Mouse (Mus musculus): ENCODE data around the gene Atp6v0e. TPM values are rescaled to one million over a fixed set of nuclear protein-coding genes. Genes with fewer than 3 reads are reported as not detected.

The Atp6v0e gene
- polyA plus RNA-seq, 1 experiment from 2014 or later, result 95.2 TPM

DNA sequence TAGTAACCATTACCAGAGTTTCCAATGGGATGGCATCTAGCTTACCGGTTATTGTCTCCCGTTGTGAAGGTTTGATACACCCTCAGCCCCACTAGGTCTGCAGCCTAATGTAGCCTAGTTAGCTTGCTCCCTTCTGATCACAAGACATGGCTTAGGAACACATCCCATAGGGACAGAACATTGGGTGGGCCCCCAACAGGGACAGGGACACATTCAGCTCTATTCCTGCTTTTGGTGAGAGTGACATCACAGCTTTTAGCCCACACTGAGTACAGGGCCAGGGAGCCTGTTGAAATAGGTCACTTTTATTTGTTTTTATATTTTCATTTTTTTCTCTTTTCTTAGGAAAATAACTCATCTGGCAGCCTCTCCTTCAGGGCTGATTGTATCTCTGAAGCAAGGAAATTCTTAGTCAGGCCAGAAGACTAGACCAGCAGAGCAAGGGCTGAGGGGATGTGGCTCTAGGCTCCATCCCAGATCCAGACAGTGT is 37.5 kb upstream of the Atp6v0e start:
- no peak overlapping the region for H3K4me2 ChIP-seq
- WGBS, result 95% methylated on average over 2 of the region's 2 CpGs
- no peak for ATAC-seq (ENCODE audit: low FRiP score, low read depth)
- no peaks in the 10 kb centered on the region for H3K27me3 ChIP-seq
- no peak overlapping the region for H3K9ac ChIP-seq
- H3K27ac ChIP-seq (replicated peaks), result no peak overlapping the region
- peaks cover 48% of the 10 kb centered on the region for H3K36me3 ChIP-seq
- H3K4me3 ChIP-seq, result no peak overlapping the region
- H3K9me3 ChIP-seq, result no peaks in the 10 kb centered on the region
- H3K4me1 ChIP-seq (replicated peaks), result no peaks in the 10 kb centered on the region

GRCm38 (mm10) chr17:26628479-26628878 is 34.6 kb upstream of the Atp6v0e start:
- Histone ChIP-seq H3K27ac (replicated peaks) (no peak overlapping the region), H3K4me1 (replicated peaks) (no peaks in the 10 kb centered on the region), H3K4me3 (no peak overlapping the region), H3K9ac (no peak overlapping the region), H3K27me3 (no peaks in the 10 kb centered on the region), H3K9me3 (no peaks in the 10 kb centered on the region), H3K36me3 (peaks cover 55% of the 10 kb centered on the region), H3K4me2 (no peak overlapping the region)
- WGBS, result 85% methylated on average over 6 of the region's 6 CpGs
- ATAC-seq (ENCODE audit: low FRiP score, low read depth), result no peak

DNA sequence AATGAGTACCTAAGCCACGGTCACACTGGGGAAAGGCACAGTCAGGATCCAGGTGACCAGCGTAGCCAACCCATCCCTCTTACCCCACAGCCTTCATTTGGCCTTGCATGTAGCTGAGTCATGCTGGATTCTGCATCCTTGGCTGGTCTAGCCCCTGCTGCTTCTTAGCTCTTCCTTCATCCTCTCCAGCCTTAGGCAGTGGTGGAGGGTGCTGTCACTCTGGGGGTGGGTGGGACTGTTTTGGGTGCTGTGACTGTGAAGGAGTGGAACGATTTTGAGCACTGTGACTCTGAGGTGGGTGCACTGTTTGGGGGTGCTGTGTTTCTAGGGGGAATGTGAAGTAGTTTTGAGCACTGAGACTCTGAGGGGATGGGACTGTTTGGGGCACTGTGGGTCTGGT is 34.1 kb upstream of the Atp6v0e start:
- WGBS, result 95% methylated on average over 3 of the region's 3 CpGs
- H3K27ac ChIP-seq (replicated peaks), result no peak overlapping the region

DNA sequence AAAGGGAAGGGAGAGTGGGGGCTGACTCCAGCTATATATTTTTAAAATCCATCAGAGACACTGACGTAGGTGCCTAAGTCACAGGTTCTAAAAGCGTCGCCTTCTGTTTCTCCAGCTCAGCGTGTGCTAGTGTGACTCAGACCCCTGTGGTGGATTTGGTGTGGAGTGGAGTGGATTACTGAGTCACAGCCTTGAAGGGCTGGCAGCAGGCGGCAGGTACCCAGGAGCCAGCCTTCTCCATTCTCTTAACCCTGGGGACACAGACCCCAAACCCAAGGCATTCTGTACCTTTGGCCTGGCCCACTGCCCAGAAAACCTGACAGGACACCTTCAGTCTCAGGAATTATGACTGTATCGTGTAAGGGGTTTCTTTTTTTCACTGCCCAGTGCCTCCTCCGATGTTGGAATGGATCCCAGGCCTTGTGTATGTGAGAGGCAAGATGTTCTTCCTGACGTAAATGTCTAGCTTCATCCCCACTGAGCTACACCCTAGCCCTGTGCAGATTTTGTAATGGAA is 31.2 kb upstream of the Atp6v0e start:
- WGBS, result 84% methylated on average over 8 of the region's 8 CpGs
- Histone ChIP-seq H3K27ac (replicated peaks) (no peak overlapping the region), H3K36me3 (peaks cover 51% of the 10 kb centered on the region), H3K9me3 (no peaks in the 10 kb centered on the region), H3K4me1 (replicated peaks) (no peaks in the 10 kb centered on the region), H3K4me2 (no peak overlapping the region), H3K4me3 (no peak overlapping the region), H3K27me3 (no peaks in the 10 kb centered on the region), H3K9ac (no peak overlapping the region)
- no peak for ATAC-seq (ENCODE audit: low FRiP score, low read depth)

More for the DNA sequence above, 34.1 kb upstream of the Atp6v0e start:
- no peaks in the 10 kb centered on the region for H3K4me1 ChIP-seq (replicated peaks)
- ATAC-seq (ENCODE audit: low FRiP score, low read depth), result no peak
- no peak overlapping the region for H3K4me2 ChIP-seq
- H3K9me3 ChIP-seq, result no peaks in the 10 kb centered on the region
- H3K36me3 ChIP-seq, result peaks cover 53% of the 10 kb centered on the region
- H3K9ac ChIP-seq, result no peak overlapping the region
- H3K27me3 ChIP-seq, result no peaks in the 10 kb centered on the region
- H3K4me3 ChIP-seq, result no peak overlapping the region

- ATAC-seq (ENCODE audit: low FRiP score, low read depth), result no peak
- Histone ChIP-seq H3K27ac (replicated peaks) (no peak overlapping the region), H3K4me1 (replicated peaks) (no peaks in the 10 kb centered on the region), H3K9ac (no peak overlapping the region), H3K36me3 (peaks cover 42% of the 10 kb centered on the region), H3K9me3 (no peaks in the 10 kb centered on the region), H3K27me3 (no peaks in the 10 kb centered on the region), H3K4me2 (no peak overlapping the region), H3K4me3 (no peak overlapping the region)
- WGBS, result 97% methylated on average over 9 of the region's 9 CpGs
Observed at GRCm38 (mm10) chr17:26633186-26633585, 29.8 kb upstream of the Atp6v0e start.

GRCm38 (mm10) chr17:26633926-26634325 is 29.1 kb upstream of the Atp6v0e start:
- H3K9me3 ChIP-seq, result no peaks in the 10 kb centered on the region
- H3K27me3 ChIP-seq, result no peaks in the 10 kb centered on the region
- H3K4me3 ChIP-seq, result no peak overlapping the region
- peaks cover 44% of the 10 kb centered on the region for H3K36me3 ChIP-seq
- no peak overlapping the region for H3K27ac ChIP-seq (replicated peaks)
- ATAC-seq (ENCODE audit: low FRiP score, low read depth), result no peak
- H3K4me1 ChIP-seq (replicated peaks), result no peaks in the 10 kb centered on the region
- 96% methylated on average over 9 of the region's 9 CpGs for WGBS
- no peak overlapping the region for H3K4me2 ChIP-seq
- no peak overlapping the region for H3K9ac ChIP-seq

GRCm38 (mm10) chr17:26634539-26634938 is 28.5 kb upstream of the Atp6v0e start:
- no peak overlapping the region for H3K4me3 ChIP-seq
- peaks cover 49% of the 10 kb centered on the region for H3K36me3 ChIP-seq
- H3K9me3 ChIP-seq, result no peaks in the 10 kb centered on the region
- WGBS, result 91% methylated on average over 7 of the region's 7 CpGs
- H3K9ac ChIP-seq, result no peak overlapping the region
- H3K27me3 ChIP-seq, result no peaks in the 10 kb centered on the region
- H3K4me1 ChIP-seq (replicated peaks), result no peaks in the 10 kb centered on the region
- H3K4me2 ChIP-seq, result no peak overlapping the region
- H3K27ac ChIP-seq (replicated peaks), result no peak overlapping the region
- no peak for ATAC-seq (ENCODE audit: low FRiP score, low read depth)

GRCm38 (mm10) chr17:26635951-26636350 is 27.1 kb upstream of the Atp6v0e start:
- H3K27me3 ChIP-seq, result no peaks in the 10 kb centered on the region
- no peak overlapping the region for H3K9ac ChIP-seq
- no peak overlapping the region for H3K4me3 ChIP-seq
- 87% methylated on average over 7 of the region's 7 CpGs for WGBS
- H3K4me2 ChIP-seq, result no peak overlapping the region
- H3K4me1 ChIP-seq (replicated peaks), result no peaks in the 10 kb centered on the region
- ATAC-seq (ENCODE audit: low FRiP score, low read depth), result no peak
- H3K27ac ChIP-seq (replicated peaks), result no peak overlapping the region
- H3K36me3 ChIP-seq, result peaks cover 50% of the 10 kb centered on the region; the same call in 1 of the 2 replicates
- H3K9me3 ChIP-seq, result no peaks in the 10 kb centered on the region

DNA sequence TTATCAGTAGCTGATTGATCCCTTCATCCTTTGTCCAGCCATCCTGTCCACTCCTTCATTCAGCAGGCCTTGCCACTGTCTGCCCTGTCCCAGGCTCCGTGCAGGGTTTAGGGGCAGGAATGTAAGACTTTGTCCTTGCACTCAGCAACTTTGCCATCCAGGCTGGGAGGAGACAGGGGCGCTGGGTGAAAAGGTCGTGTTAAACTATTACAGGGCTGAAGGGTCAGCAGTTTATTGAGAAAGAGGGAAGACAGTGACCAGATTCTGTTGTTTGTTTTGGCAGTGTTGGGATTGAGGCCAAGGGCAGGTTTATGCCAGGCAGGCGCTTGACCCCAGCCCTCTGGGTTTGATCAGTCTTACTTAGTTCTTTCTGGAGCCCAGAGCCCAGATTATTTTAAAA is 25.2 kb upstream of the Atp6v0e start:
- no peaks in the 10 kb centered on the region for H3K27me3 ChIP-seq
- no peak overlapping the region for H3K9ac ChIP-seq
- H3K9me3 ChIP-seq, result no peaks in the 10 kb centered on the region
- H3K4me3 ChIP-seq, result no peak overlapping the region
- 77% methylated on average over 4 of the region's 4 CpGs for WGBS
- no peaks in the 10 kb centered on the region for H3K4me1 ChIP-seq (replicated peaks)
- peaks cover 65% of the 10 kb centered on the region for H3K36me3 ChIP-seq
- H3K4me2 ChIP-seq, result no peak overlapping the region
- no peak for ATAC-seq (ENCODE audit: low FRiP score, low read depth)
- no peak overlapping the region for H3K27ac ChIP-seq (replicated peaks)

DNA sequence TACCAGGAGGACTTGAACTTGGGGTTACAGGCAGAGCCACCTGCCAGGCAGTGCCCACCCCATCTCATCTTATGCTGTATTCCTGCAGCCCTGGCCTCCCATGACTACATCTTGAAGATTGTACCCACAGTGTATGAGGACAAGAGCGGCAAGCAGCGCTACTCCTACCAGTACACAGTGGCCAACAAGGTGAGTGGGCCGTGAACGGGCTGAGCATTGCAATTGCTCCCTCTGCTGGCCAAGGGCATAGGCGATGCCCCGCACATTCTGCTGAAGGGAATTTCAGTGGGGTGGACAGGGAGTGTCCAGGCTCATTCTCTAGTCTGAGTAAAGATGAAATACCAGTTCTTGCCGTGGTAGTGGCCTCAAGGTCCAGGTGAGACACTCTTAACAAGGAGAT is 24.4 kb upstream of the Atp6v0e start:
- WGBS, result 23% methylated on average over 7 of the region's 7 CpGs
- Histone ChIP-seq H3K36me3 (peaks cover 73% of the 10 kb centered on the region), H3K4me1 (replicated peaks) (no peaks in the 10 kb centered on the region), H3K9ac (no peak overlapping the region), H3K4me3 (no peak overlapping the region), H3K9me3 (no peaks in the 10 kb centered on the region), H3K27me3 (no peaks in the 10 kb centered on the region), H3K27ac (replicated peaks) (no peak overlapping the region), H3K4me2 (no peak overlapping the region)
- 0 out of 2 replicates have a peak, but pooled peaks have one; percentile 43 for ATAC-seq (ENCODE audit: low FRiP score, low read depth)

- no peak overlapping the region for H3K27ac ChIP-seq (replicated peaks)
- H3K4me1 ChIP-seq (replicated peaks), result peaks cover 8% of the 10 kb centered on the region
- no peaks in the 10 kb centered on the region for H3K27me3 ChIP-seq
- ATAC-seq (ENCODE audit: low FRiP score, low read depth), result no peak
- WGBS, result 95% methylated on average over 2 of the region's 2 CpGs
- H3K9me3 ChIP-seq, result no peaks in the 10 kb centered on the region
- no peak overlapping the region for H3K9ac ChIP-seq
- no peak overlapping the region for H3K4me2 ChIP-seq
- peaks cover 72% of the 10 kb centered on the region for H3K36me3 ChIP-seq
- H3K4me3 ChIP-seq, result no peak overlapping the region
Observed at GRCm38 (mm10) chr17:26639791-26640190, 23.2 kb upstream of the Atp6v0e start.

DNA sequence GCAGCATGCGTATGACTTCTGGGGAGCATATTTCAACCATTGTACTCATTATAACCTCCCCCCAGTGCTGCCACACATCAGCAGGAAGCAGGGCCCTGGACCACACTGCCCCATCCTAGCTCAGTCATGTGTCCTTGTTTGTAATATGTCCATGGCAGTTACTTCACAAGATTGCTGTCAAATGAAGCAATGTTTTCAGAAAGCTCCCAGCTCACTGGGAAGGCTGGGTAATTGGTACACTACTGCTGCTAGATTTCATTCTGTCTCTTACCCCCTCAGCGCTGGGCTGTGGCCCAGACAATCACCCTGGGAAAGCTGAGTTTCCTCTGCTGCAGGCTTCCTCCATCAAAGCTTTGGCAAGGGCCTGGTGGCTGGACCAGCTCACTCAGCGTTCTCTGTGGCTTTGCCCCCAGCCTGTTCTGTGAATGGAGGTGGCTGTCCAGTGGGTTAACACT is 22.7 kb upstream of the Atp6v0e start:
- Histone ChIP-seq H3K4me1 (replicated peaks) (peaks cover 12% of the 10 kb centered on the region), H3K9me3 (no peaks in the 10 kb centered on the region), H3K4me2 (no peak overlapping the region), H3K27me3 (no peaks in the 10 kb centered on the region), H3K9ac (no peak overlapping the region), H3K27ac (replicated peaks) (no peak overlapping the region), H3K36me3 (peaks cover 71% of the 10 kb centered on the region), H3K4me3 (no peak overlapping the region)
- no peak for ATAC-seq (ENCODE audit: low FRiP score, low read depth)
- whole genome bisulfite sequencing, result 96% methylated on average over 3 of the region's 3 CpGs

DNA sequence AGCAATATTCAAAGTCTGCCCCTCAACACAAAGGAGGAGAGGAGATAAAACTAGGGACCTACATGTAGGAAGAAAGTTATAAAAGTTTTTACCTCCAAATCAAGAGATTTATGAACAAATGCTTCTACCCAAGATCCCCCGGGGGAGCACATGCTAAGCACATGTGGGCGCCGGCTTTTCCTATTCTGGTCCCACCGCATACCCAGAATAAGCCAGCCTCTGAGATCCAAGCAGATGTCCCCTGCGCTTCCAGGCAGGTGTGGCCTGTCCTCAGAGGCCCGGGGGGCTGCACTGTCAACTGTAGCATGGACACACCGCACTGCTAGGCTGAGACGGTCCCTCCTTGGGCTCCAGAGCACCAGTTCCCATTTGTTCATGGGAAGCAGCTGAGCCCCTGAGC is 19.6 kb upstream of the Atp6v0e start:
- peaks cover 12% of the 10 kb centered on the region for H3K4me1 ChIP-seq (replicated peaks)
- peaks cover 68% of the 10 kb centered on the region for H3K36me3 ChIP-seq
- no peak for ATAC-seq (ENCODE audit: low FRiP score, low read depth)
- no peak overlapping the region for H3K4me3 ChIP-seq
- no peak overlapping the region for H3K27ac ChIP-seq (replicated peaks)
- no peak overlapping the region for H3K9ac ChIP-seq
- WGBS, result 93% methylated on average over 8 of the region's 8 CpGs
- H3K4me2 ChIP-seq, result no peak overlapping the region
- H3K27me3 ChIP-seq, result no peaks in the 10 kb centered on the region
- H3K9me3 ChIP-seq, result no peaks in the 10 kb centered on the region

Measured in hindbrain, embryonic 15.5 days (tissue).